8 mouse cellular contexts compared by ENCODE assay signal in genomic region chr2:181363946-181364345, GRCm38 (mm10). TPM values are rescaled to one million over a fixed set of nuclear protein-coding genes. Genes with fewer than 3 reads are reported as not detected.
DNase-seq lines count a peak whose midpoint lies in the region; ATAC-seq and TF ChIP-seq lines count a peak whose summit lies in the region.

No protein-coding gene starts in this region.

- WGBS in kidney, embryonic 16.5 days: 79% methylated on average over 3 of the region's 3 CpGs
- 72% methylated on average over 3 of the region's 3 CpGs for WGBS in embryonic facial prominence, embryonic 10.5 days
- 77% methylated on average over 3 of the region's 3 CpGs for WGBS in hindbrain, postnatal 0 days
- 83% methylated on average over 3 of the region's 3 CpGs for WGBS in midbrain, embryonic 15.5 days

- H3K4me1 ChIP-seq in kidney, embryonic 16.5 days (ENCODE audit: insufficient read depth, low read length): peaks cover 29% of the 10 kb centered on the region
- H3K4me1 ChIP-seq in embryonic facial prominence, embryonic 10.5 days: peaks cover 38% of the 10 kb centered on the region
- peaks cover 23% of the 10 kb centered on the region; the same call in 1 of the 2 replicates for H3K4me1 ChIP-seq in hindbrain, postnatal 0 days (ENCODE audit: insufficient read depth, low read length)
- peaks cover 43% of the 10 kb centered on the region for H3K4me1 ChIP-seq in midbrain, embryonic 15.5 days

- peak overlapping the region; percentile 91 for H3K4me2 ChIP-seq in kidney, embryonic 16.5 days (replicated peaks; ENCODE audit: low read depth, low read length)
- H3K4me2 ChIP-seq in hindbrain, postnatal 0 days (ENCODE audit: low read depth, low read length): peak overlapping the region; percentile 96
- H3K4me2 ChIP-seq in midbrain, embryonic 15.5 days: peak overlapping the region; percentile 88

- H3K27ac ChIP-seq in kidney, embryonic 16.5 days (ENCODE audit: low read length): no peak overlapping the region
- no peak overlapping the region for H3K27ac ChIP-seq in embryonic facial prominence, embryonic 10.5 days (replicated peaks)
- H3K27ac ChIP-seq in hindbrain, postnatal 0 days: no peak overlapping the region
- 0 out of 2 replicates have a peak overlapping the region, but pooled peaks have one; percentile 91 for H3K27ac ChIP-seq in midbrain, embryonic 15.5 days

- ATAC-seq in kidney, embryonic 16.5 days (ENCODE audit: low FRiP score, low TSS enrichment): no peak
- no peak for ATAC-seq in hindbrain, postnatal 0 days
- ATAC-seq in midbrain, embryonic 15.5 days (replicated peaks): no peak

- H3K9me3 ChIP-seq in kidney, embryonic 16.5 days (ENCODE audit: low read length): no peaks in the 10 kb centered on the region
- no peaks in the 10 kb centered on the region for H3K9me3 ChIP-seq in embryonic facial prominence, embryonic 10.5 days
- H3K9me3 ChIP-seq in hindbrain, postnatal 0 days (ENCODE audit: low read length): no peaks in the 10 kb centered on the region
- H3K9me3 ChIP-seq in midbrain, embryonic 15.5 days: no peaks in the 10 kb centered on the region

- TF ChIP-seq CTCF in hindbrain, postnatal 0 days (IDR thresholded peaks at IDR 0.05; ENCODE audit: low read depth): no peak

- peak overlapping the region; percentile 64; the same call in 1 of the 2 replicates for H3K4me3 ChIP-seq in kidney, embryonic 16.5 days (ENCODE audit: low read length)
- H3K4me3 ChIP-seq in embryonic facial prominence, embryonic 10.5 days: peak overlapping the region; percentile 85
- H3K4me3 ChIP-seq in hindbrain, postnatal 0 days (ENCODE audit: low read length): peak overlapping the region; percentile 73
- peak overlapping the region; percentile 56 for H3K4me3 ChIP-seq in midbrain, embryonic 15.5 days

- H3K27me3 ChIP-seq in kidney, embryonic 16.5 days (ENCODE audit: insufficient read depth, low read length): no peaks in the 10 kb centered on the region
- no peaks in the 10 kb centered on the region for H3K27me3 ChIP-seq in embryonic facial prominence, embryonic 10.5 days (replicated peaks; ENCODE audit: low read depth, poor library complexity, severe bottlenecking)
- H3K27me3 ChIP-seq in hindbrain, postnatal 0 days (ENCODE audit: insufficient read depth, low read length): no peaks in the 10 kb centered on the region
- H3K27me3 ChIP-seq in midbrain, embryonic 15.5 days (replicated peaks): no peaks in the 10 kb centered on the region

- DNase-seq in kidney, postnatal 10 days: no peak
- DNase-seq in embryonic facial prominence, embryonic 10.5 days (ENCODE audit: low spot score): no peak
- DNase-seq in hindbrain, postnatal 0 days (ENCODE audit: low spot score): no peak
- no peak for DNase-seq in embryo, embryonic 10 days (ENCODE audit: low spot score)
- no peak for DNase-seq in cerebellum, adult 11 months
- no peak for DNase-seq in thymus, postnatal 14 days

- H3K36me3 ChIP-seq in kidney, embryonic 16.5 days (ENCODE audit: insufficient read depth, low read length): peaks cover 24% of the 10 kb centered on the region
- peaks cover 64% of the 10 kb centered on the region for H3K36me3 ChIP-seq in embryonic facial prominence, embryonic 10.5 days (replicated peaks)
- H3K36me3 ChIP-seq in hindbrain, postnatal 0 days (ENCODE audit: insufficient read depth, low read length): peaks cover 32% of the 10 kb centered on the region
- H3K36me3 ChIP-seq in midbrain, embryonic 15.5 days (replicated peaks): peaks cover 36% of the 10 kb centered on the region

- H3K9ac ChIP-seq in kidney, embryonic 16.5 days (replicated peaks; ENCODE audit: low read length): peak overlapping the region; percentile 80
- H3K9ac ChIP-seq in hindbrain, postnatal 0 days (replicated peaks; ENCODE audit: low read length): peak overlapping the region; percentile 70
- peak overlapping the region; percentile 84 for H3K9ac ChIP-seq in midbrain, embryonic 15.5 days

RNA-seq across cellular contexts. Expression of gene Zgpat, which starts 0.8 kb away (rescaled TPM):
- polyA plus RNA-seq in kidney, embryonic 16.5 days (2015; fragmentation: Nextera tagmentation; extraction: Ambion mirVana): 48.8 and 50.5 TPM in 2 replicates
- 46.9 and 51.8 TPM in 2 replicates for polyA plus RNA-seq in embryonic facial prominence, embryonic 10.5 days (2016; fragmentation: Nextera tagmentation; extraction: Ambion mirVana)
- 66.3 and 85.3 TPM in 2 replicates for total RNA-seq in hindbrain, postnatal 0 days (2014; rRNA removed)
- 37.5 and 40.6 TPM in 2 replicates for polyA plus RNA-seq in hindbrain, postnatal 0 days (2015; fragmentation: Nextera tagmentation; extraction: Ambion mirVana)
- 96.4 and 103 TPM in 2 replicates for polyA plus RNA-seq in midbrain, embryonic 15.5 days (2015; fragmentation: Nextera tagmentation; extraction: Ambion mirVana)

RNA-seq across cellular contexts. Expression of gene Arfrp1, which starts 1.3 kb away (rescaled TPM):
- 72.5 and 73.5 TPM in 2 replicates for polyA plus RNA-seq in kidney, embryonic 16.5 days (2015; fragmentation: Nextera tagmentation; extraction: Ambion mirVana)
- polyA plus RNA-seq in embryonic facial prominence, embryonic 10.5 days (2016; fragmentation: Nextera tagmentation; extraction: Ambion mirVana): 74.0 and 74.4 TPM in 2 replicates
- 13.0 and 14.7 TPM in 2 replicates for total RNA-seq in hindbrain, postnatal 0 days (2014; rRNA removed)
- polyA plus RNA-seq in hindbrain, postnatal 0 days (2015; fragmentation: Nextera tagmentation; extraction: Ambion mirVana): 70.7 TPM in 2 replicates
- polyA plus RNA-seq in midbrain, embryonic 15.5 days (2015; fragmentation: Nextera tagmentation; extraction: Ambion mirVana): 96.4 and 99.7 TPM in 2 replicates

RNA-seq across cellular contexts. Expression of gene Lime1, which starts 15.9 kb away (rescaled TPM):
- polyA plus RNA-seq in kidney, embryonic 16.5 days (2015; fragmentation: Nextera tagmentation; extraction: Ambion mirVana): 28.3 and 32.6 TPM in 2 replicates
- polyA plus RNA-seq in embryonic facial prominence, embryonic 10.5 days (2016; fragmentation: Nextera tagmentation; extraction: Ambion mirVana): 25.7 and 30.7 TPM in 2 replicates
- total RNA-seq in hindbrain, postnatal 0 days (2014; rRNA removed): 49.0 and 62.1 TPM in 2 replicates
- 24.1 and 26.2 TPM in 2 replicates for polyA plus RNA-seq in hindbrain, postnatal 0 days (2015; fragmentation: Nextera tagmentation; extraction: Ambion mirVana)
- polyA plus RNA-seq in midbrain, embryonic 15.5 days (2015; fragmentation: Nextera tagmentation; extraction: Ambion mirVana): 66.3 and 71.4 TPM in 2 replicates

RNA-seq across cellular contexts. Expression of gene Rtel1, which starts 44.4 kb away (rescaled TPM):
- 51.2 and 57.9 TPM in 2 replicates for polyA plus RNA-seq in kidney, embryonic 16.5 days (2015; fragmentation: Nextera tagmentation; extraction: Ambion mirVana)
- 72.4 and 74.1 TPM in 2 replicates for polyA plus RNA-seq in embryonic facial prominence, embryonic 10.5 days (2016; fragmentation: Nextera tagmentation; extraction: Ambion mirVana)
- total RNA-seq in hindbrain, postnatal 0 days (2014; rRNA removed): 52.2 and 97.2 TPM in 2 replicates
- 21.6 and 28.0 TPM in 2 replicates for polyA plus RNA-seq in hindbrain, postnatal 0 days (2015; fragmentation: Nextera tagmentation; extraction: Ambion mirVana)
- polyA plus RNA-seq in midbrain, embryonic 15.5 days (2015; fragmentation: Nextera tagmentation; extraction: Ambion mirVana): 44.1 and 50.0 TPM in 2 replicates

RNA-seq across cellular contexts. Expression of gene Stmn3, which starts 49.6 kb away (rescaled TPM):
- polyA plus RNA-seq in kidney, embryonic 16.5 days (2015; fragmentation: Nextera tagmentation; extraction: Ambion mirVana): 3.7 and 7.7 TPM in 2 replicates
- polyA plus RNA-seq in embryonic facial prominence, embryonic 10.5 days (2016; fragmentation: Nextera tagmentation; extraction: Ambion mirVana): 47.9 and 53.7 TPM in 2 replicates
- 1,221 and 1,263 TPM in 2 replicates for total RNA-seq in hindbrain, postnatal 0 days (2014; rRNA removed)
- polyA plus RNA-seq in hindbrain, postnatal 0 days (2015; fragmentation: Nextera tagmentation; extraction: Ambion mirVana): 1,758 and 1,824 TPM in 2 replicates
- polyA plus RNA-seq in midbrain, embryonic 15.5 days (2015; fragmentation: Nextera tagmentation; extraction: Ambion mirVana): 1,443 and 1,470 TPM in 2 replicates
